Mouse (Mus musculus) liver, embryonic 13.5 days (tissue): ENCODE data around the gene Olfr284. TPM values are rescaled to one million over a fixed set of nuclear protein-coding genes. Genes with fewer than 3 reads are reported as not detected.
A peak's percentile ranks its signal among the peaks of the same experiment; 100 is the strongest.

Experiments
- ATAC-seq: fragments of 200-750 bp; cut with Nextera tagmentation; 2 replicates; pipeline ENCODE4 v1.8.0; 2017; ENCODE audit warnings: low read depth, mild to moderate bottlenecking, moderate number of reproducible peaks, moderate library complexity
- DNase-seq: peaks from one replicate; pipeline ENCODE4 v3.0.0; 2022
- H3K27ac ChIP-seq: fragments of 300-500 bp; sonication (generic); 2 replicates; pipeline ENCODE4 v1.5.1; 2015; ENCODE audit warnings: moderate library complexity, mild to moderate bottlenecking, inconsistent platforms
- H3K27me3 ChIP-seq: fragments of 300-500 bp; sonication (generic); 2 replicates; pipeline ENCODE4 v1.6.1; 2015; ENCODE audit warnings: mild to moderate bottlenecking, inconsistent platforms
- H3K36me3 ChIP-seq: fragments of 300-500 bp; sonication (generic); 2 replicates; pipeline ENCODE4 v1.6.1; 2015; ENCODE audit warnings: mild to moderate bottlenecking, inconsistent platforms
- H3K4me1 ChIP-seq: fragments of 300-500 bp; sonication (generic); replicated peaks from 2 replicates; pipeline ENCODE4 v1.6.1; 2015; ENCODE audit warnings: inconsistent platforms
- H3K4me2 ChIP-seq: fragments of 300-500 bp; sonication (generic); 2 replicates; pipeline ENCODE4 v1.6.1; 2015; ENCODE audit warnings: inconsistent platforms, mild to moderate bottlenecking, moderate library complexity
- H3K4me3 ChIP-seq: fragments of 300-500 bp; sonication (generic); replicated peaks from 2 replicates; pipeline ENCODE4 v1.5.1; 2015; ENCODE audit warnings: mild to moderate bottlenecking, inconsistent platforms
- H3K9ac ChIP-seq: fragments of 300-500 bp; sonication (generic); 2 replicates; pipeline ENCODE4 v1.6.1; 2015; ENCODE audit warnings: mild to moderate bottlenecking, inconsistent platforms
- H3K9me3 ChIP-seq: fragments of 300-500 bp; sonication (generic); replicated peaks from 2 replicates; pipeline ENCODE4 v1.6.1; 2016; ENCODE audit warnings: inconsistent platforms
- WGBS: fragments of 180-500 bp; shearing (Covaris S2); methylation state at CpG from one replicate; pipeline ENCODE4 v1.1.7; 2015; ENCODE audit not compliant: insufficient replicate concordance; 5-methylcytosine and 5-hydroxymethylcytosine counted together
- polyA plus RNA-seq: library from polyadenylated mRNA; unstranded; fragments of >200 nt; fragmentation: Nextera tagmentation; extraction: Ambion mirVana; gene quantifications from 2 replicates; pipeline ENCODE4 v1.2.1, GENCODE M21; 2015

Gene Olfr284
- not detected in 2 replicates for polyA plus RNA-seq

DNA sequence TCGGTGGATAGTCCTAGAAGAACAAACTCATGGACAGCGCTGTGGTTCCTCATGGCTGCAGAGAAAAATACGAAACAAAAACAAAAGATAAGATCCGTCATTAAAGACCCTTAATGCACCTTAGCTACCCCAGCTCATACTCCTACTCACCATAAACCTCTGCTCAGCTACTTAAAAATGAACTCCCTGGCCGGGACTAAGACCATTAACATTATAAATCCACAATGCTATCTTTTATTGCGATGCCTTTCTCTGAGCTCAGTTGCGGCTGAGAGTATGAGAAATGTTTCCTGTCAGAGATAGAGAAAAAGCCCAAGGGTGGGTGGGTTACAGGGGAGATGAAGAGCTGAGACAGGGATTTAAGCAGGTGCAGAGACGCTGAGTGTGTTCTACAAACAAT, at the start of gene Olfr284:
Gene Olfr284, minus strand, starts transcription at position 101 of the 400 bp plus-strand sequence.
- H3K9ac ChIP-seq: no peak within 1 kb of the TSS
- no peaks in the 10 kb centered on the region for H3K36me3 ChIP-seq
- H3K4me3 ChIP-seq: no peak within 1 kb of the TSS
- H3K4me1 ChIP-seq: no peaks in the 10 kb centered on the region
- no peak within 1 kb of the TSS for H3K27ac ChIP-seq
- no peak for DNase-seq
- H3K27me3 ChIP-seq: no peaks in the 10 kb centered on the region
- H3K9me3 ChIP-seq: no peaks in the 10 kb centered on the region
- 66% methylated on average over 8 of the region's 8 CpGs for WGBS
- ATAC-seq: no peak
- no peak within 1 kb of the TSS for H3K4me2 ChIP-seq

DNA sequence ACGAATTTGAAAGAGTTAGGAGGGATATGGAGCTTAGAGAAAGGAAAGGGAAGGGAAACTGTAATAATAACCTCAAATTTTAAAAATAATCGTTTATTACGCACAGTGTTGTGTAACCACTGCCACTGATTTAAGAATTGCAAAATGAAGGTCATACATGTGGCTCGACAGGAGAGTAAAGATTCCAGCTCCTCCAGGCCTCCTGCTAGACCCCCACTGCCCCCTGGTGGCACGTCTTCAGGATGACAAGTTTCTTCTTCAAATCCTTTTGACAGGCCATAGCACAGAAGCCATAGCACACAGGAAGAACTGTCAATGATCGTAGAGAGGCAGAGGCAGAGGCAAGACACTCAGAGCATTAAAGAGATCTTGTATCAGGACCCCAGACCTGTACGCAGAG, 49.0 kb upstream of the Olfr284 start:
- Histone ChIP-seq H3K4me1 (no peaks in the 10 kb centered on the region), H3K27ac (no peak overlapping the region), H3K4me2 (no peak overlapping the region), H3K36me3 (no peaks in the 10 kb centered on the region), H3K27me3 (no peaks in the 10 kb centered on the region), H3K9ac (no peak overlapping the region), H3K4me3 (no peak overlapping the region), H3K9me3 (no peaks in the 10 kb centered on the region)
- WGBS: 17% methylated on average over 7 of the region's 7 CpGs
- peak; percentile 6 for DNase-seq
- ATAC-seq: no peak

DNA sequence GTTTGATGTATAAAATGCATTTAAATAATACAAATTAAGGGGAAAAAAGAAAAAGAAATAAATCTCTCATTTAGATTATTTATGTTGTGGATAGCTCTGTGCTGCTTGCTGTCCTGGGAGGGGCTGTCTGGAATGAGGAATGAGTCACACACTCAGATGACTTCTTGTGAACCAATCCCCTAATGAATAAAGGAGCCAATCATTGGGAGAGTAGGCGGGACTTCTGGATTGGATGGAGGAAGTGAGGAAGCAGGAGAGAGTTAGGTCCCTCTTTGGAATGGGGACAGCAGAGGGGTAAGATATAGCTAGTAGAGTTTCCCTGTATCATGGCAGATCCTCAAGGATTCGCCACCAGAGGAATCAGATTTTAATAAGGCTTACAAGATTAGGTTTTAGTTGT, 46.8 kb upstream of the Olfr284 start:
- 49% methylated on average over 2 of the region's 2 CpGs for WGBS
- no peaks in the 10 kb centered on the region for H3K36me3 ChIP-seq
- no peaks in the 10 kb centered on the region for H3K9me3 ChIP-seq
- DNase-seq (no peak), ATAC-seq (no peak)
- no peak overlapping the region for H3K4me2 ChIP-seq
- H3K9ac ChIP-seq: no peak overlapping the region
- H3K27ac ChIP-seq: no peak overlapping the region
- H3K4me3 ChIP-seq: no peak overlapping the region
- no peaks in the 10 kb centered on the region for H3K27me3 ChIP-seq
- no peaks in the 10 kb centered on the region for H3K4me1 ChIP-seq

DNA sequence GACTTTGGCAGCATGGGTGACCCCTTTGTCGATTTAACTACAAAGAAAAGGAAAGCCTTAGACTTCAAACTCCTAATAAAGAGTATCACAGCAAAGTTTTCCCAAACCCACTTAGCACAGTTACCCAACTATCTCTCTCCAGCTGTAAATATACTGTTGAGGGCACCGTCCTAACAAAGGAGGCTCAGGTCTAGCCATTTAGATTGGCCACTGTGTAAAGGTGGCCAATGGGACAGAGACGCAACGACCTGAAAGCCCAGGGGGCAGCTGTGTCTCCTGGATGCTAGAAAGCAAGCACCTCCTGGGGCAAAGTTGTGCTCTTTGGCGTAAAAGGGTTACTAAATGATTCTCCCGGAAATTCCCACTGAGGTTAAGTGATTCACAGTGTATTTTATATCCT, 40.1 kb upstream of the Olfr284 start, which contains the start of gene Olfr283:
Gene Olfr283, minus strand, starts transcription at position 101 of the 400 bp plus-strand sequence.
- ATAC-seq: no peak
- H3K4me2 ChIP-seq: no peak within 1 kb of the TSS
- no peaks in the 10 kb centered on the region for H3K36me3 ChIP-seq
- H3K4me1 ChIP-seq: no peaks in the 10 kb centered on the region
- 70% methylated on average over 6 of the region's 6 CpGs for WGBS
- H3K9ac ChIP-seq: no peak within 1 kb of the TSS
- no peak within 1 kb of the TSS for H3K4me3 ChIP-seq
- H3K9me3 ChIP-seq: no peaks in the 10 kb centered on the region
- no peaks in the 10 kb centered on the region for H3K27me3 ChIP-seq
- DNase-seq: no peak
- no peak within 1 kb of the TSS for H3K27ac ChIP-seq

DNA sequence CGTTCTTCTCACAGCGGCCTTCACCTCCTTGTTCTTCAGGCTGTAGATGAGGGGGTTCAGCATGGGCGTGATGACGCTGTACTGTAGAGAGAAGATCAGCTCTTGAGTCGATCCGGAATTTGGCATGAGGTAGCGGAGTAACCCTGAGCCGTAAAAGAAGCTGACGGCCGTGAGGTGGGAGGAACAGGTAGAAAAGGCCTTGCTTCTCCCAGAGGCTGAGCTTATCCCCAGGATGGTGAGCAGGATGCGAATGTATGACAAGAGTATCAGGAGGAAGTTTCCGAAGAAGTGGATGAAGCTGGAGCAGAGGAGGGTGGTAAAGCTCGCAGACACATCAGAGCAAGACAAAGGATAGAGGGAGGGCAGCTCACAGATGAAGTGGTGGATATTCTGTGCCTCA, 37.4 kb upstream of the Olfr284 start:
- no peaks in the 10 kb centered on the region for H3K27me3 ChIP-seq
- no peak overlapping the region for H3K4me3 ChIP-seq
- no peaks in the 10 kb centered on the region for H3K9me3 ChIP-seq
- ATAC-seq (no peak), DNase-seq (no peak)
- no peaks in the 10 kb centered on the region for H3K4me1 ChIP-seq
- H3K9ac ChIP-seq: no peak overlapping the region
- WGBS: 79% methylated on average over 13 of the region's 13 CpGs
- no peak overlapping the region for H3K27ac ChIP-seq
- H3K4me2 ChIP-seq: no peak overlapping the region
- no peaks in the 10 kb centered on the region for H3K36me3 ChIP-seq

DNA sequence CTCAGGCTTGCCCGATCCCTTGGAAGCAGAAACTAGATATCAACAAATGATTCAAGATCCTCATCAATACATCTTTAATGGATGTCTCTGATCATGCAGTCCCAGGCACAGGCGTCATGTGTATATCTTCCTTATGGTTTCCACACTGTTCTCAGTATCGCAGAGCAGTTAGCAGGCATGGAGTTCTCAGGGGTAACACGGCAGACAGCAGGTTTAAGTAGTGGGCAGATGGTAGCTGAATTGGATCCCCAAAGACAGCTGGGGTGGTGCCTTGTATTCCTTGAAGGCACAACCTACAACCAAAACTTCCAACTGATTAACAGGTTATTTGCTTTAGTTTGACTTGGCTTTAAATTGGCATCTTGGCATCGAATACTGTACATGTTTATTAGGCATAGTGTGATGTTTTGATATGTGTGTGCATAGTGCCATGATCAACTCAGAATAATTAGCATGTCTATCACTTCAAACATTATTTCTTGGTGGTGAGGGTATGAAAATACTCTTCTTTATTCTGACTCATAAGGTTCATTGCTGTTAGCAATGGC, 23.5 kb downstream of the Olfr284 start, which contains the start of gene Olfr285:
Gene Olfr285, minus strand, starts transcription at position 177 of the 548 bp plus-strand sequence.
- Histone ChIP-seq H3K27ac (no peak within 1 kb of the TSS), H3K4me3 (no peak within 1 kb of the TSS), H3K9ac (no peak within 1 kb of the TSS), H3K27me3 (no peaks in the 10 kb centered on the region), H3K36me3 (no peaks in the 10 kb centered on the region), H3K4me2 (no peak within 1 kb of the TSS), H3K4me1 (no peaks in the 10 kb centered on the region), H3K9me3 (no peaks in the 10 kb centered on the region)
- DNase-seq: no peak
- ATAC-seq: no peak
- WGBS: 77% methylated on average over 5 of the region's 5 CpGs

DNA sequence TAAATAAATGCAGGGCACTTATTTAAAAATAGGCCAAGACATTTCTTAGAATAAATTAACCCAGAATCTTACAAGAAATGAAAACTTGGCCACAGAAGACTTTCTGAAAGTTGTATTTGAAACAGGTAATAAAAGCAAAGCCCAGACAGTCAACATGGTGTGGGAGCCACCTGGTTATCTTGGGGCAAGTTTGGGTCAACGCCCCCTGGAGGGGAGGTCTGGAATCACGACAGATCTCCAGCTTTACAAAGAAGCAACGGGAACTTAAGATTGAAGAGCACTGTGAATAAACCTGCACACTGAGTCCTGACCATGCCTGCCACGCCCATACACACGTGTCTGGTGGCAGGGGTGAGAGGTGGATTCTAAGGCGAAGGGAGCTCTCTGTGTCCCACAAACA, 25.1 kb downstream of the Olfr284 start:
- no peak overlapping the region for H3K27ac ChIP-seq
- WGBS: 28% methylated on average over 6 of the region's 6 CpGs

DNA sequence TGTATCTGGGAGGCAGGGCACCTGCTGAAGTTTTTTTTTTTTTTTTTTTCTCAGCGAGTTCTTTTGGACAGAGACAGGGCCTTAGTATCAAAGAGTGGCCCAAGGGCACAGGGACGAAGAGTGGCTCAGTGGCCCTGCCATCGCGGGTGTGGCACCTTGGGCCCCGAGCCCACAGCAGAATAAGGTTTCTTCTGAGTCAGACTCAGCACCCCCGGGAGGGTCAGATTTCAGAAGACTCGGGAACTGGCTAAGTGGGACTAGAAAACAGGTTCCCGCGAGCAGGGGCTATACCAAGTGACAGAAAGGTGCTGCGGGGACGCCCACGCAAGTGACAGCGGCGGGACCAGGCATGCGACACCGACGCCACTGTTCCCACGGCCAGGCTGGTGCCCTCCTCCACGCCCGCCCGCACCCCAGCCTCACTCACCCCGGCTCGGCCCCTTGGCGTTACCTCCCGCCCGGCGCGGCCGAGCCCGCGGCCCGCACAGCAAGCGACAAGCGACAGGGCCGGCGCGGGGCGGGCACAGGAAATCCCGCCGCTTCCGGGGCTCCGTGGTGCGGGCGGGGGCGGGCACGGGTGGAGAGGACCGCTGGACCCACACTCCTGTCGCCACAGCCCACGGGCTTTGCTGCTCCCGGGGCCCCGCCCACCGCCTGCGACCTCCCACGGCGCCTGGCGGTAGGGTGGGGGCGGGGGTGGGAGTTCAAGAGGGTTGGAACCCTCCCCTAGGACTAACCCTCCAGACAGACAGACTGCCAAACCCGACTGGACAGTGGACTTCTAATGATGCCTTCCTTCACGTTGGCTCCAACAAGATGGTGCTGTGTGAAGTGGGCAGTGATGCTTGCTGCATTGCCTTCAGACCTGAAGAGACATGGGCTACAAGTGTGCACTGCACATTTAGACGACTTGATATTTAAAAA, 44.9 kb downstream of the Olfr284 start, which contains the start of gene Zfp641:
Gene Zfp641, minus strand, starts transcription at position 534 of the 924 bp plus-strand sequence.
- H3K9me3 ChIP-seq: no peaks in the 10 kb centered on the region
- H3K27me3 ChIP-seq: peaks cover 29% of the 10 kb centered on the region
- ATAC-seq: no peak
- no peak for DNase-seq
- no peaks in the 10 kb centered on the region for H3K4me1 ChIP-seq
- H3K27ac ChIP-seq: no peak within 1 kb of the TSS
- H3K4me3 ChIP-seq: peak within 1 kb of the TSS; percentile 49
- no peaks in the 10 kb centered on the region for H3K36me3 ChIP-seq
- peak within 1 kb of the TSS; percentile 63 for H3K4me2 ChIP-seq
- 4% methylated on average over 60 of the region's 60 CpGs for WGBS
- peak within 1 kb of the TSS; percentile 33; the same call in 1 of the 2 replicates for H3K9ac ChIP-seq

More for the DNA sequence above, 25.1 kb downstream of the Olfr284 start:
- Histone ChIP-seq H3K4me1 (no peaks in the 10 kb centered on the region), H3K4me3 (no peak overlapping the region), H3K9ac (no peak overlapping the region), H3K36me3 (no peaks in the 10 kb centered on the region), H3K9me3 (no peaks in the 10 kb centered on the region), H3K4me2 (no peak overlapping the region), H3K27me3 (no peaks in the 10 kb centered on the region)
- DNase-seq: no peak
- ATAC-seq: no peak

DNA sequence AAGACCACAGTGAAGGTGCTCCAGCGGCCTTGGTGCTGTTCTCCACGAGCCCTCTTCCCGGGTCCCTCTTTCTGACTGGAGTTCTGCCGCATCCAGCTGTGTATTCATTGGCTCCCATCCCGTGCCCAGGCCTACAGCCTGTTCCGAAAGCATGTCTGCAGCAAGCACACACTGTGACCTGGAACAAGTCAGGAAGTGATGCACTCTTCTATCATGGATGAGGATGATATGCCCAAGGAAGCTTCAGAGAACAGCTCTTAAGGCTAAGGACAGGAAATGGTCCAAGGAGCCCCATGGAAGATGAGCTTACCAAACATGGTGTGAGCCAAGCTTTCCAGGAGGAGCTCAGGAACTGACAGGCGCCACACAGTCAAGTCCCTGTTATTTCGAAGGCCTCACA, 47.1 kb downstream of the Olfr284 start:
- Histone ChIP-seq H3K27me3 (peaks cover 29% of the 10 kb centered on the region), H3K4me3 (no peak overlapping the region), H3K4me2 (no peak overlapping the region), H3K4me1 (no peaks in the 10 kb centered on the region), H3K27ac (no peak overlapping the region), H3K9me3 (no peaks in the 10 kb centered on the region), H3K36me3 (no peaks in the 10 kb centered on the region), H3K9ac (no peak overlapping the region)
- 67% methylated on average over 8 of the region's 8 CpGs for WGBS
- no peak for ATAC-seq
- DNase-seq: no peak
